Mouse (Mus musculus): Measurements from ENCODE around the gene Pm20d1. TPM values are rescaled to one million over a fixed set of nuclear protein-coding genes. Genes with fewer than 3 reads are reported as not detected.
A peak's percentile ranks its signal among the peaks of the same experiment; 100 is the strongest.

The Pm20d1 gene
- total and polyA plus RNA-seq, 3 experiments, result not detected

- H3K4me1 ChIP-seq (ENCODE audit: control insufficient read depth in 1 of 2, insufficient read depth in 2 of 2, low read length in 2 of 2), result peaks cover 4 to 12% of the 10 kb centered on the region in 2 experiments; a peak in 3 of 4 replicates
- peaks cover 13 to 19% of the 10 kb centered on the region in 2 experiments for H3K27me3 ChIP-seq (ENCODE audit: control insufficient read depth in 1 of 2, insufficient read depth in 2 of 2, low read length in 2 of 2)
- no peak overlapping the region for H3K27ac ChIP-seq (ENCODE audit: control insufficient read depth, low read depth, low read length)
- H3K9me3 ChIP-seq (replicated peaks; ENCODE audit: insufficient read depth, low read length), result no peaks in the 10 kb centered on the region
- no peak overlapping the region for H3K9ac ChIP-seq (ENCODE audit: control insufficient read depth, low read depth, low read length, poor library complexity, severe bottlenecking)
- H3K79me2 ChIP-seq (ENCODE audit: control insufficient read depth, insufficient read depth, low read length, poor library complexity), result peaks cover 1% of the 10 kb centered on the region; the same call in 1 of the 2 replicates
- TF ChIP-seq USF2 (IDR thresholded peaks at IDR 0.05; ENCODE audit: borderline replicate concordance in 1 of 2, insufficient read depth in 1 of 2, low read depth in 1 of 2, low read length in 2 of 2) (no peak), MYC (IDR thresholded peaks at IDR 0.05; ENCODE audit: low read depth, low read length) (no peak), GABPA (IDR thresholded peaks at IDR 0.05; ENCODE audit: low read depth, low read length) (no peak), HCFC1 (IDR thresholded peaks at IDR 0.05; ENCODE audit: low read depth, low read length) (no peak), CHD2 (IDR thresholded peaks at IDR 0.05; ENCODE audit: low read length) (no peak), ELF1 (IDR thresholded peaks at IDR 0.05; ENCODE audit: low read depth, low read length) (no peak), POLR2A (IDR thresholded peaks at IDR 0.05; ENCODE audit: control insufficient read depth in 1 of 2, insufficient read depth in 1 of 2, low read depth in 1 of 2, low read length in 2 of 2, poor library complexity in 1 of 2) (no peak), KAT2A (conservative IDR thresholded peaks at IDR 0.05; ENCODE audit: low read depth, low read length) (no peak)
- no peak overlapping the region for H3K4me3 ChIP-seq (ENCODE audit: control insufficient read depth in 1 of 2, insufficient read depth in 1 of 2, low read depth in 2 of 2, low read length in 2 of 2)
- peaks cover 0 to 6% of the 10 kb centered on the region in 2 experiments; a peak in 2 of 4 replicates for H3K36me3 ChIP-seq (ENCODE audit: control insufficient read depth in 1 of 2, insufficient read depth in 2 of 2, low read length in 2 of 2)
- DNase-seq (ENCODE audit: low read depth, low spot score), result no peak
These were observed 27.5 kb downstream of the Pm20d1 start for GRCm38 (mm10) chr1:131824528-131825181.

GRCm38 (mm10) chr1:131827207-131827786 is 30.1 kb downstream of the Pm20d1 start, which contains the start of gene Slc41a1:
Slc41a1 (plus strand) TSS chr1:131827493.
- peaks cover 7 to 10% of the 10 kb centered on the region in 2 experiments for H3K27me3 ChIP-seq (ENCODE audit: control insufficient read depth in 1 of 2, insufficient read depth in 2 of 2, low read length in 2 of 2)
- H3K79me2 ChIP-seq (ENCODE audit: control insufficient read depth, insufficient read depth, low read length, poor library complexity), result peaks cover 1% of the 10 kb centered on the region; the same call in 1 of the 2 replicates
- DNase-seq (ENCODE audit: low read depth, low spot score), result no peak
- H3K4me1 ChIP-seq (ENCODE audit: control insufficient read depth in 1 of 2, insufficient read depth in 2 of 2, low read length in 2 of 2), result peaks cover 4 to 12% of the 10 kb centered on the region in 2 experiments; a peak in 3 of 4 replicates
- H3K9me3 ChIP-seq (replicated peaks; ENCODE audit: insufficient read depth, low read length), result no peaks in the 10 kb centered on the region
- H3K4me3 ChIP-seq (ENCODE audit: control insufficient read depth in 1 of 2, insufficient read depth in 1 of 2, low read depth in 2 of 2, low read length in 2 of 2), result peak within 1 kb of the TSS; percentile 86 to 87
- TF ChIP-seq MAZ (IDR thresholded peaks at IDR 0.05; ENCODE audit: low read depth, low read length), result no peak
- no peak for TF ChIP-seq RAD21 (IDR thresholded peaks at IDR 0.05; ENCODE audit: low read depth, low read length)
- no peak for TF ChIP-seq POLR2AphosphoS2 (IDR thresholded peaks at IDR 0.05; ENCODE audit: low read length)
- no peak for TF ChIP-seq MAFK (IDR thresholded peaks at IDR 0.05; ENCODE audit: borderline replicate concordance, low read depth, low read length)
- TF ChIP-seq BHLHE40 (IDR thresholded peaks at IDR 0.05; ENCODE audit: borderline replicate concordance, low read depth, low read length), result no peak
- TF ChIP-seq JUND (IDR thresholded peaks at IDR 0.05; ENCODE audit: low read depth, low read length), result no peak
- no peak for TF ChIP-seq ETS1 (IDR thresholded peaks at IDR 0.05; ENCODE audit: low read depth, low read length)
- TF ChIP-seq USF2 (IDR thresholded peaks at IDR 0.05; ENCODE audit: borderline replicate concordance in 1 of 2, insufficient read depth in 1 of 2, low read depth in 1 of 2, low read length in 2 of 2), result no peak
- no peak for TF ChIP-seq KAT2A (conservative IDR thresholded peaks at IDR 0.05; ENCODE audit: low read depth, low read length)
- no peak; the same call in 1 of the 2 replicates for TF ChIP-seq SIN3A (IDR thresholded peaks at IDR 0.05; ENCODE audit: low read length)
- TF ChIP-seq CHD2 (IDR thresholded peaks at IDR 0.05; ENCODE audit: low read length), result no peak
- no peak for TF ChIP-seq ZMIZ1 (IDR thresholded peaks at IDR 0.05; ENCODE audit: low read depth, low read length)
- H3K27ac ChIP-seq (ENCODE audit: control insufficient read depth, low read depth, low read length), result peak within 1 kb of the TSS; percentile 48
- peak within 1 kb of the TSS; percentile 88 for H3K9ac ChIP-seq (ENCODE audit: control insufficient read depth, low read depth, low read length, poor library complexity, severe bottlenecking)
- H3K36me3 ChIP-seq (ENCODE audit: control insufficient read depth in 1 of 2, insufficient read depth in 2 of 2, low read length in 2 of 2), result peaks cover 0 to 6% of the 10 kb centered on the region in 2 experiments; a peak in 2 of 4 replicates

Measured in MEL (cell line).